Mouse (Mus musculus) megakaryocyte-erythroid progenitor cell, adult 5-6 weeks (primary cell): ENCODE data around the gene Cfdp1. TPM values are rescaled to one million over a fixed set of nuclear protein-coding genes. Genes with fewer than 3 reads are reported as not detected.

Experiments used
- ATAC-seq: replicated peaks from 2 replicates; pipeline ENCODE4 v1.8.0; 2016; ENCODE audit warnings: mild to moderate bottlenecking, inconsistent platforms; ENCODE audit not compliant: severe bottlenecking, poor library complexity, low FRiP score, low TSS enrichment
- total RNA-seq, 2 experiments: library from RNA; stranded (forward) in 1 of 2; stranded (reverse) in 1 of 2; fragments of 200-1000, 215-1000 nt in 1 of 2; fragments of >200 nt in 1 of 2; fragmentation: Nextera tagmentation in 1 of 2; gene quantifications; 2 replicates each; pipeline ENCODE4 v1.2.3; 2014 to 2017

The Cfdp1 gene
- total RNA-seq (2014; fragmentation: Nextera tagmentation): 159 and 214 TPM in 2 replicates
- total RNA-seq (2017): 339 and 404 TPM in 2 replicates

DNA sequence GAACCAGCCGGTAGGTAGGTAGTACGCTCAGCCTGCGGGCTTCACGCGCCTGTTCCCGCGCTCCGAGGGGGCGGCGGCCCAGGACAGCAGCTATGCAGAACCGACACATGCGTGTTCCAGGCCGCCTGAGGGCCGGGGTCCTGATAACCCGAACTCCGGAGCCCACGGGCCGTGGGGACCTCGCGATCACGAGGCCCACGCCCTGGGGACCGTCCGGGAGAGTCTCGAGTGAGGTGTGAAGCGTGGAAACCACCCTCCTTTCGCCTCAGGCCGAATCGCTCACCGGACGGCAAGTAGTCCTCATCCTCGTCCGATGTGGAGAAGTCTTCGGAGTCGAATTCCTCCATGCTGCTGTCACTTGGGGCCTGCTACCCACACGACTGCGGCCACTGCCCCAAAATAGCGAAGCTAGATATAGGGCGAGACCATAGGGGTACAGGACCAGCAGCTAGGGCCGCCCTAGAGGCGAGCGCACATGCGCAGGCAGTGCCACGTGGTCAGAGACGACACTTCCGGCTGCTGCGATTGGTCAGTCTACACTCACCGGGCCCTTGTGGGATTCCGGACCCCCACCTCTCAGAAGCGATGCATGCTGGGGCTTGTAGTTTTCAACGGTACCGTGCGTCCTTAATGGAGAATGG lies at the start of gene Cfdp1:
TSS of gene Cfdp1 (minus strand) at position 431 of the 641 bp plus-strand sequence.
- ATAC-seq: peak; percentile 98

DNA sequence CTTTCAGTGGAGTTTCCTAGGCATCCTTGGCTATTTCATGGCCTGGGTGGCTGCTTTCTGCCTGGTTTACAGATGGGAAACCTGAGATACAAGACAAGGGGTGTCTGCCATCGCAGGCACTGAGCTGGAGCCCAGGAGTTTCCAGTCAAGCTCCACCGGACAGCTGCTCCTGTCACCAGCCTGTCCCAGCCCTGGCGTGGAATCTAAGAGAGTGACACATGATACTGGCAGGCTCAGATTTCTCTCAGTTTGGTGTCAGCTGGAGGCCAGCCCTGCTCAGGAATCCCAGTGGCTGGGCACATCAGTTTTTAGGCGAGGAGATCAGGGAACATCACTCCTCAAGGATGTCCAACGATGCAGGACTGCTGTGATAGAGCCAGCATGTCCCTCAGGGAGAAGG lies 48.0 kb upstream of the Cfdp1 start:
- no peak for ATAC-seq

DNA sequence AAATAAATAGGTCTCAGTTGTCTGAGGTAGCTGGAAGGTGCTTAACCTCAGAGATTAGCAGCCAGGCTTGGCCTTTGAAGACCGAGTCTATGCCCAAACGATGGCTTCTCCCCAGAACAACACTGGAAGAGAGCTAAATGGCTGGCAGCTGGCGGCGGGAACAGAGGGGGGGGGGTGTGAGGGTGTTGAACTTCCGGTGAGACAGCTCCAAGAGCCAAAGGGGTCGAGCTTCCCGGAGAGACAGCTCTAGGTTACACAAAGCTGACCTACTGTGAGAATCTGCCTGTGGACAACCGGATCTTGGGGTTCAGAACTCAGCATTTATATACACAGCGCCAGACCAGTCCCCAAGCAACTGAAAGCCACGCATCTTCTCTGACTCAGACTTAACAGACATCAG lies 44.5 kb upstream of the Cfdp1 start:
- ATAC-seq: no peak

DNA sequence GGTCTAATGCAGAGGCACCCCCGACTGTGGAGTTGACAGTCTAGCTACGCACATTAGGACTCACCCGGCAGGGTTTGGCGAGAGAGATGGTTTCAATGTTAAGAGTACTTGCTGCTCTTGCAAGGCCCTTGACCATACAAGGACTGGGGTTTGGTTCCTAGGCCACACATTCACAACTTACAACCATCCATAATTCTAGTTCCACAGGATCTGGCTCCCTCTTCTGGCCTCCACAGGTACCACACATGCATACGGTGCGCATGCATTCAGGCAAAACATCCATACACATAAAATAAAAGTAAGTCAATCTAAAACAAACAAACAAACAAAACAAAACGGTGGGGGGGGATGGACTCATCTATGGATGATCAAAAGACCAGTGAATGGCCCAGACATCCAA lies 40.9 kb upstream of the Cfdp1 start:
- ATAC-seq: peak; percentile 69

DNA sequence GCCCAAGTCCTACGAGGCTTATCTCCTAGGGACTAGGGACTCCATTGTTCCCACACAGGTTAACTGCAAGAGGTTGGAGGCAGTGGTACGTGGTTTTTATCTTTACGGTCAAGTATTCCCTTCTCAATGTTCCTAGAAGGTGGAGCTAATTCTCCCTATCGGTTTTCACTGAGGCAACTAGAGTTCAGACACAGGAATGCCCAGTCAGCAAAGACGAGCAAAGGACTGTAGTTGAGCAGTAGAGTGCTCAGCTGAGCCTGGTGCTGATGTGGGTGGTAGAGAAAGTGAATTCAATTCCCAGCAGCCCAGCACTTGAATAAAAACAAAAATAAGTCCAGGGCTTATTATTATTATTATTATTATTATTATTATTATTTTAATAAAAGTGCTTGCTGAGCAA lies 38.5 kb upstream of the Cfdp1 start:
- ATAC-seq: no peak

DNA sequence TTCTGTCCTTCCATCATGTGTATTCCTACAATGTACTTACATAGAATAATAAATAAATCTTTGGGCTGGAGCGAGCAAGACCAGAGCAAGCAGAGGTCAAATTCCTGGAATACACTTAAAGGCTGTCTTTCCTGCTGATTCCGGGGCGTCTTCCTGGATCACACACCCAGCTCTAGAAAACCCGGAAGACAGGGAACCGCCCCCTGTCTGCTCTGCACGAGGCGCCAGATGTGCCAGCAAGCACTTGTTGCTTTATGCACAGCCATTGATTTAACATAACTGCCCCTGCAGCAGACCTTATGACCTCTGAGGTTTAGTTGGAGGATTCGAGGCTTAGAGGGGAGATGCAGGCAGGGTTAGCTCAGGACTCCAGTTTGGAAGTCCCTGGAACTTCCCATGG lies 37.9 kb upstream of the Cfdp1 start:
- no peak for ATAC-seq

DNA sequence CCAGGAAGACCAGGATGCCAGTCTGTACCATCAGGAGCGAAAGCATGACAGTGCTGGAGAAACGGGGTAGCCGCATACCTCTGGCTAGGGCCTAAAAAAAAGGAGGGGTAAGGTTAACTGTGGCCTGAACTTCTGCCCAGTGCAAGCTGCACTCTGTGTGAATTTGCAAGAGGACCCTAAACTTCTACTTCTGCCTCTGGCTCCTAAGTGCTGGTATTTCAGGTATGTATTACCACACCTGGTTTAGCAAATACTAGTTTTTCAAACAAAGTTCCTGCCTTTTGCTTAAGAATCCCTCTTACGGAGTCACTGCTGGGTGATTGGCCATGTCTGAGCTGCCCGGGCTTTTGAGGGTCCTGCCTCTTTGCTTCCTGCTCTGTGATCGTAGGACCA lies 36.8 kb upstream of the Cfdp1 start:
- ATAC-seq: no peak

DNA sequence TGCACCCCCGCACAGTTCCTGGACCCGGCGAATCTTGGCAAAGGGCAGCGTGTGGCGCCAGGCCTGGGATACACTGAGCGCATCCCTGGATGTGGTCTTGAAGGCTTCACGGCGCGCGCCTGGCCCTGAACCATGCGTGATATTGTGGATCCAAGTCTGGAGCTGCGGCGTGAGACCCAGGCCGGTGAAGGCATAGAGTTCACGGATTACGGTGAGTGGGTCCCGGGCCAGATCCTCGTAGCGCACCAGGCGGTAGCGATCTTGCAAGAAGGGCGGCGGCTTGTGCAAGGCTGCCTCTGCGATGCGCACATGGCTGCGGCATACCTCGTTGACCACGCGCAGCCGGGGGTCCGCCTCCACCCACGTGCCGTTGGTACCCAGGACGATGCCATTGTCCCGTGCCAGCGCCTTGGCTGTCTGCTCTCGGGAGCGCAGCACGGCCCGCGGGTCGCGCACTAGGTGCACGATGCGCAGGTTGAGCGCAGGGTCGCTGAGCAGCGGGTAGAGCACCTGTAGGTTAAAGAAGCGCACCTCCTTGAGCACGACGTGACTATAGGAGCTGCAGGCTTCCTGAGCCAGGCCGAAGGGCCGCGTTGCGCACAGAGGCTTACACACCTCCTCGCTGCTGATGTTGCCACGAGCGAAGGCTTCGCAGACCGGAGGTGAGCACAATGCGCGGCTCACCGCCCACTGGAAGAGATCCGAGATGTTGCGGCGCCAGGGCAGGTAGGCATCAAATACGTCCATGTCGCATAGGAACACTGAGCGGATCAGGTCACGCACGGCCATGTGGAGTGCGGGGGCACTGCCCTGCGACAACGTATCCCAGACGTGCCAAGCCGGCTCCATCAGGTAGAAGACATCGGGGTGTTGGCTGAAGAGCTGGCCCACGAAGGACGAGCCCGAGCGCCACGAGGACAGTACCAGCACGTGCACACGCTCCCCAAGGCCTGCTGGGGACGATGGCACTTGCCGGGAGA lies 36.1 kb upstream of the Cfdp1 start:
- ATAC-seq: 0 out of 2 replicates have a peak, but pooled peaks have one; percentile 20

DNA sequence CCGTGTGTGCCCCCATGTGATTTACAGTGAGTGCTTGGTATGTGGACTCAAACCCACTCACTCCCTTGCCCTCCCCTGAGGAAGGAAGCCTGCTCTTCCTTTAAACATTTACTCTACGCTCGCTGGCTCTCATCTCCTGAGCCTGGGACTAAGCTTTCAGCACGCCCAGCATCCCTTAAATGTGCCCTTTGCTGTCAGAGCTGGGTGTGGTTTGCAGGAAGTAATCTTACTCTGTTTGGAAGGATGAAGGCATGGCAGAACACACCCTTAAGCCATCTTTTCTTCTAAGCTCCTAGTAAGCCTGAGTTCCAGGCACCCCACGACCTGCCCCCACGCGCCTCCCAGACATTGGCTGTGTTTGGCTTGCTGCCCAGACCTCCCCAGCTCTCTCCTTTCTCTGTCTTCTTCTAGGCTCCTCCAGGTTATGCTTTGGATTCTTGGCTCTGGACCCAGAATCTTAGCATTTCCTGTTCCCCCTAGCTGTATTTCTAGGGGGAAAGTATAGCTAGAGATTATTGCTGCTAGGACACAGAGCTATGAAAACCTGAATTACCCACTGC lies 34.1 kb upstream of the Cfdp1 start:
- 0 out of 2 replicates have a peak, but pooled peaks have one; percentile 18 for ATAC-seq

DNA sequence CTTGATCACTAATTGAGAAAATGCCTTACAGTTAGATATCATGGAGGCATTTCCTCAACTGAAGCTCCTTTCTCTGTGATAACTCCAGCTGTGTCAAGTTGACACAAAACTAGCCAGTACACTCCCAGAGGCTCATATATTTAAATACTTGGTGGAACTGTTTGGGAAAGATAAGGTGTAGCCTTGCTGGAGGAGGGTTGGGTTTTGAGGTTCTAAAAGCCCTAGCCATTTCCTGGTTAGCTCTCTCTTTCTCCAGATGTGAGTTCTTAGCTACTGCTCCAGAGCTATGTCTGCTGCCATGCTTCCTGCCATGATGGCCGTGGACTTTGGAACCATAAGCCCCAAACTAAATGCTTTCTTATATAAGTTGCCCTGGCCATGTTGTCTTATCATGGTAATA lies 33.4 kb upstream of the Cfdp1 start:
- peak; percentile 80 for ATAC-seq

DNA sequence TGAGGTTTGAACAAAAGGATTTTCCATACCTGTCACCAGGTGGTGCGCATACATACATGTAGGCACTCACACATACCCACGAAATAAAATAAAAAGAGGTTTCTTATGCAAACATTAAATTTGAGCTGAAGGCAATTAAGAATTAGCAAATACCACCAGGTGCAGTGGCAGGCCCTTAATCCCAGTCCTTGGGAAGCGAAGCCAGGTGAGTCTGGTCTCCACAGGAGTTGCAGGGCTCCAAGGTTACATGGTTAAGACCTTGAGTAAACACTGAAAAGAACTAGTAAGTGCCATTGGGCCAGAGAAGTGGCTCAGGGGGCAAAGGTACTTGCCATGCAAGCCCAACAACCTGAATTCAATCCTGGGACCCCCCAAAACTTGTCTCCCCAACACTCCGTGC lies 29.5 kb upstream of the Cfdp1 start:
- ATAC-seq: no peak

DNA sequence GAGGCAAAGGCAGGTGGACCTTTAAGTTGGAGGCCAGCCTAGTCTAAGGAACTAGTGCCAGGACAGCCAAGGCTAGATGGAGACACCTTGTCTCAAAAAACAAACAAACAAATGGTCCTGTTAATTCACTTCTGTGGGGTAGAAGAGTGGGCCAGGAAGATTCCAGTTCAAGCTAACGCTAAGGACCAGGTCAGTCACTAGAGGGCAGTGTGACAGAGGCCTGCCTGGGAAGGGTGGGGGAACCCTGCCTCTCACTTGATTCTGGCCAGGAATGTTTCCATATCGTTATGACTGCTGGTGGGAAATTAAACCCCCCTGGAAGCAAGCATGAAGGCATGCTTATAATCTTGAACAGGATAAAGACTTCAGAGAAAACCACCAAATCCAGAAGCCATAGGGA lies 27.5 kb upstream of the Cfdp1 start:
- peak; percentile 80 for ATAC-seq

DNA sequence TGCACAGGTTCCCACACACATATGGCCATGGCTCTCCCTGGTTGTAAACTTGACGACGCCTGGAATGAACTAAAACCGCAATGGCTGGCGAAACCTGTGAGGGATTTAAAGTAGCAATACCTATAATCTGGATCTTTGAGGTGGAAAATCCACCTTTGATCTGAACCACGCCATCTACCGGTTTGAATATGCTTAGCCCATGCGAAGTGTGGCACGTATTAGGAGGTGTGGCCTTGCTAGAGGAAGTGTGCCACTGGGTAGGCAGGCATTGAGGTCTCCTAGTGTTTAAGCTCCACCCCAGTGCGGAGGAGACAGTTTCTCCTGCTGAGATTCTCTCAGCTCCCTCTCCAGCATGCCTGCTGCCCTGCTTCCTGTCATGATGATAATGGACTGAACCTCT lies 23.6 kb upstream of the Cfdp1 start:
- no peak for ATAC-seq

DNA sequence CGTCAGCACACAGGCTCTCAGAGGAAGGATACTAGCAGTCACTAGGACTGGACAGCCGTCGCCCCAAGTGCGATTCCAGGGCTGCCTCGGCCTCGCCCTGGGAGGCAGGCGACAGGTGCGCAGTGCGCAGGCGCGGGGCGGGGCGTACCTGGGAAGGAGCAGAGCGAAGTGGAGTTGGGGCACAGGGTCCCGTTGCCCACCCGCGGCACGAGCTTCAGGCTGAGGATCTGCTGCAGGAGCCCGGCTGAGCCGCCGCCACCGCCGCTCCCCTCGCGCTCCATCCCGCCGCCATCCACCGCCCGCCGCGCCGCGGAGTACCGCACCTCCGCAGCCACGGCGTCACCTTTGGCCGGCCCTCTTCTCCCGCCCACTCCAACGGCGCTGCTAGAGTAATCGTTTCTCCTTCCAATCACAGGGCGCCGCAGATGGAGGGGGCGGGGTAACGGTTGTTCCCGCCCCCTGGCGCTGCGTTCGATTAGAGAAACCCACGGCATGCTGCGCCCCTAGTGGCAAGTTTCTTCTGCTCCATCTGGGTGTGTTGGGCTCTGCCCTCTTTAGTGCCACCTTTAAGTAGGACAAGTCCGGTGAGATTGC lies 22.4 kb upstream of the Cfdp1 start, which contains the start of gene Tmem170:
TSS of gene Tmem170 (minus strand) at position 396 of the 594 bp plus-strand sequence.
- ATAC-seq: peak; percentile 98

DNA sequence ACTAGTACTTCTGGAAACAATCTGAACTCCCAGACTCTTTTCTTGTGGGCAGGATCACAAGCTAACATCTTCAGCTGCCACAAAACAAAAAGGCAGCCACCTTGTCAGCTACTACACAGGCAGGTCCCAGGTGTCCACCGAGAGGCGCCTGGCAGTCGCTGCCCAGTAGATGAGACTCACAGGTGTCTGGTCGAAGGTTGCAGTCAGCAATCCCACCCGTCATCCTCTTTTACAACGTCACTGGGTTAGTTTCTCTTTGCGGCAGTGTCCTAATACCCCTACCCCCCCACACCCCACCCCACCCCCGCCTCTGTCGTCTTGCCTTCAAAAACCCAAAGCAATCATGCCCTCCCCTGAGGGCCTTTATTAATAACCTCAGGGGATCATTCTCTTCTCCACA lies 21.7 kb upstream of the Cfdp1 start:
- peak; percentile 6; the same call in 1 of the 2 replicates for ATAC-seq

DNA sequence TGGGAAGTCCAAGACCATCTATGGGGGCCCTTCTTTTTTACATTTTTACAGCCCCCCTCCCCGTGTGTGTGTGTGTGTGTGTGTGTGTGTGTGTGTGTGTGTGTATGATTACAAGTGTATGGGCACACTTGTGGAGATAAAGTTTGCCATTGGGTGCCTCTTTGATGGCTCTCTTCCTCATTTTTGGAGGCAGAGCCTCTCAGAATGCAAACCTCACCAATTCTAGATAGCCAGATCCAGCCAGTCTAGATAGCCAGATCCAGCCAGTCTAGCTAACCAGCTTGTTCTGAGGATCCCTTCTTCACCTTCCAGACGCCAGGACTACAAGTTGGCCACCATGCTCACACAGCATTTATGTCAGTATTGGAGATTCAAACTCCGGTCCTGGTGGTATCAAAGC lies 17.2 kb upstream of the Cfdp1 start:
- ATAC-seq: no peak

DNA sequence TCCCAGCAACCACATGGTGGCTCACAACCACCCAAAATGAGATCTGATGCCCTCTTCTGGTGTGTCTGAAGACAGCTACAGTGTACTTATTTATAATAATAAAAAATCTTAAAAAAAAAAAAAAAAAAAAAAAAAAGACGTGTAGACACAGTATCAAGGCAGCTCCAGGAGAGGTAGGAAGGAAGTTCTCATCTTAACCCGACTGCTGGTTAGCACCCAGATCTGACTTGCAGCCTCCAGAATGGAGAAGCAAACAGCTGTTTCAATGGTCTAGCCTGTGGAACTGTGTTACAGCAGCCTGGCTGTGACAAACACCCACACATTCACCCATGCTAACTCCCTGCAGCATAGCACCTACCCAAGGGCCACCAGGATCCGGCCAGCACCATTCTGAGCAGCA lies 16.3 kb upstream of the Cfdp1 start:
- ATAC-seq: no peak

DNA sequence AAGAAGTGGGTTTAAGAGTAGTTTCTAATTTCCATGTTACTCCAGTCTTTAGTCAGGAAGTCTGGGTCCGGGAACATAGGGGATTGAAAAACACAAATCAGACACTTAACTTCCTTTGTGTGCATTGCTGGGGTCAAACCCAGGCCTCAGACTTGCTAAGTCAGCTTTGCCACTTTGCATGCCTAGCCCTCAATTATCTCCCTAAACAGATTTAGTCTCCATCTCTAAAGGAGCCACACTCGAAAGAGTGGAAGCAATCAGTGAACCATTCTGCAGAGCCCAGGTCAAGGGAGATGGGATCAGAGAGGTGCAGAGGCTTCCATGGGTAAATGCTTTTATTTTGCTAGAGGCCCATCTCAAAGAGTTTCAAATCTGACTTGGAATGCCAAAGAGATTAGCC lies 14.6 kb upstream of the Cfdp1 start:
- ATAC-seq: no peak

DNA sequence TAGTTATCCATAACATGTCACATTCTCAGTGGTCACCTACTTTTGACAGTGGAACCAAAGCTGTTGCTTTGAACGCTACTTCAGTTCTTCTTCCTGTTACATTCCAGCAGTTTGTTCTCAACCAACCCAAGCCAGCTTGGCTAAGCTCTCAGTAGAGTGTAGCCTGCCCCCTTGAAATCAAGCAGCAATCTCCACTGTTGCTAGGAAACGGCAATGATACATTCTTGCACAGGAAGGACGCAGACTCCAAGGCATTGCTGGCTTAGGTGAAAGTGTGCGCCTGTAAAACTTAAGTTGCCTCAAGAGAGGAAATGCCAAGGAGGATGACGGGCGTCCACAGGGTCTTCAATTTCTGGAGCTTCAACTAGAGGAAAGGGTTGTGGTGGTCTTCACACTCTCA lies 11.8 kb upstream of the Cfdp1 start:
- no peak for ATAC-seq
